Mouse (Mus musculus): ENCODE results near the gene Scgb1b3. TPM values are rescaled to one million over a fixed set of nuclear protein-coding genes. Genes with fewer than 3 reads are reported as not detected.

Scgb1b3 gene
- polyA plus RNA-seq (2015; fragmentation: Nextera tagmentation; extraction: Ambion mirVana), result not detected in 2 replicates

GRCm38 (mm10) chr7:31375292-31375691 lies at the start of gene Scgb1b3:
Gene Scgb1b3 (plus strand): TSS chr7:31375592.
- H3K9ac ChIP-seq (ENCODE audit: low read length), result no peak within 1 kb of the TSS
- no peaks in the 10 kb centered on the region for H3K27me3 ChIP-seq (ENCODE audit: control insufficient read depth, insufficient read depth, low read length)
- no peak for ATAC-seq (replicated peaks; ENCODE audit: extremely low read depth, insufficient read depth, low FRiP score)
- no peak within 1 kb of the TSS for H3K4me3 ChIP-seq (ENCODE audit: low read length)
- 47% methylated on average over 3 of the region's 3 CpGs for WGBS
- H3K9me3 ChIP-seq (replicated peaks; ENCODE audit: control insufficient read depth, low read length), result peaks cover 29% of the 10 kb centered on the region
- no peaks in the 10 kb centered on the region for H3K36me3 ChIP-seq (ENCODE audit: control insufficient read depth, insufficient read depth)
- no peaks in the 10 kb centered on the region for H3K4me1 ChIP-seq (ENCODE audit: control insufficient read depth, insufficient read depth, low read length)
- no peak within 1 kb of the TSS for H3K4me2 ChIP-seq (ENCODE audit: low read depth, low read length)
- H3K27ac ChIP-seq (ENCODE audit: low read length), result no peak within 1 kb of the TSS

- no peak within 1 kb of the TSS for H3K9ac ChIP-seq (ENCODE audit: low read length)
- peaks cover 18% of the 10 kb centered on the region for H3K9me3 ChIP-seq (replicated peaks; ENCODE audit: control insufficient read depth, low read length)
- H3K4me1 ChIP-seq (ENCODE audit: control insufficient read depth, insufficient read depth, low read length), result no peaks in the 10 kb centered on the region
- H3K27me3 ChIP-seq (ENCODE audit: control insufficient read depth, insufficient read depth, low read length), result no peaks in the 10 kb centered on the region
- H3K4me3 ChIP-seq (ENCODE audit: low read length), result no peak within 1 kb of the TSS
- 50% methylated on average over 4 of the region's 4 CpGs for WGBS
- ATAC-seq (replicated peaks; ENCODE audit: extremely low read depth, insufficient read depth, low FRiP score), result no peak
- H3K36me3 ChIP-seq (ENCODE audit: control insufficient read depth, insufficient read depth), result no peaks in the 10 kb centered on the region
- H3K27ac ChIP-seq (ENCODE audit: low read length), result no peak within 1 kb of the TSS
- H3K4me2 ChIP-seq (ENCODE audit: low read depth, low read length), result no peak within 1 kb of the TSS
Observed at GRCm38 (mm10) chr7:31362022-31362560, 13.3 kb upstream of the Scgb1b3 start, which contains the start of gene Scgb2b3. Gene Scgb2b3 (minus strand): TSS chr7:31362072.

Other genes starting within 250 kb of the Scgb1b3 start
- 2.8 and 3.5 TPM in 2 replicates for gene Scn1b, start 248.6 kb upstream of the Scgb1b3 start, polyA plus RNA-seq (2015; fragmentation: Nextera tagmentation; extraction: Ambion mirVana)
- gene Gramd1a, start 219.7 kb upstream of the Scgb1b3 start, polyA plus RNA-seq (2015; fragmentation: Nextera tagmentation; extraction: Ambion mirVana), result 53.1 and 58.0 TPM in 2 replicates
- not detected in 2 replicates for gene Scgb2b2, start 85.1 kb upstream of the Scgb1b3 start, polyA plus RNA-seq (2015; fragmentation: Nextera tagmentation; extraction: Ambion mirVana)
- not detected in 2 replicates for gene Scgb1b2, start 83.8 kb upstream of the Scgb1b3 start, polyA plus RNA-seq (2015; fragmentation: Nextera tagmentation; extraction: Ambion mirVana)
- gene Scgb2b3, start 13.5 kb upstream of the Scgb1b3 start, polyA plus RNA-seq (2015; fragmentation: Nextera tagmentation; extraction: Ambion mirVana), result not detected in 2 replicates

Measured in heart, embryonic 16.5 days (tissue).